Mouse (Mus musculus): Measurements from ENCODE around the gene Crtap. TPM values are rescaled to one million over a fixed set of nuclear protein-coding genes. Genes with fewer than 3 reads are reported as not detected.

Crtap gene
- polyA plus RNA-seq, 1 experiment = 35.2 TPM

DNA sequence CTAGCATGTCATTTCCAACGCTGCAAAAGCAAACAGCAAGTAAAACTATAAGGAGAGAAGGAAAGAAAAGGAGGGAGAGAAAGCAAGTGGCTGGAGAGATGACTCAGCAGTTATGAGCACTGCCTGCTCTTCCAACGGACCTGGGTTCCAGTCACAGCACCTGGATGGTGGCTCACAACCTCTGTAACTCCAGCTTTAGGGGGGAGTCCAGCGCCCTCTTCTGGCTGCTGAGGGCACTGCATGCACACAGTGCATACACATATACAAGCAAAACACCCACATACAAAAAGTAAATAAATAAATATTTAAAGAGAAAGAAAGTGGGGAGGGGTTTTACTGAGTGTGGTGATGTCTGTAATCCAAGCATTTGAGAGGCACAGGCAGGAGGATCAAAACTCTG lies 30.6 kb upstream of the Crtap start:
- H3K4me3 ChIP-seq (ENCODE audit: control insufficient read depth, low read depth, low read length) = no peak overlapping the region
- H3K36me3 ChIP-seq (ENCODE audit: control insufficient read depth, insufficient read depth, low read length) = no peaks in the 10 kb centered on the region
- H3K4me1 ChIP-seq (ENCODE audit: control insufficient read depth, insufficient read depth, low read length) = no peaks in the 10 kb centered on the region
- no peaks in the 10 kb centered on the region for H3K27me3 ChIP-seq (ENCODE audit: control insufficient read depth, insufficient read depth, low read length)
- H3K27ac ChIP-seq (ENCODE audit: control insufficient read depth, insufficient read depth, low read depth, low read length) = no peak overlapping the region
- TF ChIP-seq CTCF (IDR thresholded peaks at IDR 0.05; ENCODE audit: control insufficient read depth, insufficient read depth, insufficient replicate concordance, low read depth, low read length) (peak; percentile 82; the same call in 1 of the 2 replicates), POLR2A (IDR thresholded peaks at IDR 0.05; ENCODE audit: control insufficient read depth, low read depth, low read length) (no peak)

GRCm38 (mm10) chr9:114420443-114420842 lies 30.0 kb upstream of the Crtap start:
- no peaks in the 10 kb centered on the region for H3K36me3 ChIP-seq (ENCODE audit: control insufficient read depth, insufficient read depth, low read length)
- H3K27me3 ChIP-seq (ENCODE audit: control insufficient read depth, insufficient read depth, low read length) = no peaks in the 10 kb centered on the region
- H3K4me1 ChIP-seq (ENCODE audit: control insufficient read depth, insufficient read depth, low read length) = peaks cover 4% of the 10 kb centered on the region
- TF ChIP-seq CTCF (IDR thresholded peaks at IDR 0.05; ENCODE audit: control insufficient read depth, insufficient read depth, insufficient replicate concordance, low read depth, low read length) = no peak
- TF ChIP-seq POLR2A (IDR thresholded peaks at IDR 0.05; ENCODE audit: control insufficient read depth, low read depth, low read length) = no peak
- H3K27ac ChIP-seq (ENCODE audit: control insufficient read depth, insufficient read depth, low read depth, low read length) = no peak overlapping the region
- H3K4me3 ChIP-seq (ENCODE audit: control insufficient read depth, low read depth, low read length) = no peak overlapping the region

- H3K36me3 ChIP-seq (ENCODE audit: control insufficient read depth, insufficient read depth, low read length) = no peaks in the 10 kb centered on the region
- H3K4me3 ChIP-seq (ENCODE audit: control insufficient read depth, low read depth, low read length) = no peak overlapping the region
- TF ChIP-seq POLR2A (IDR thresholded peaks at IDR 0.05; ENCODE audit: control insufficient read depth, low read depth, low read length) (no peak), CTCF (IDR thresholded peaks at IDR 0.05; ENCODE audit: control insufficient read depth, insufficient read depth, insufficient replicate concordance, low read depth, low read length) (peak; percentile 31; the same call in 1 of the 2 replicates)
- H3K27me3 ChIP-seq (ENCODE audit: control insufficient read depth, insufficient read depth, low read length) = no peaks in the 10 kb centered on the region
- H3K4me1 ChIP-seq (ENCODE audit: control insufficient read depth, insufficient read depth, low read length) = peaks cover 4% of the 10 kb centered on the region
- H3K27ac ChIP-seq (ENCODE audit: control insufficient read depth, insufficient read depth, low read depth, low read length) = no peak overlapping the region
These were observed 27.7 kb upstream of the Crtap start for GRCm38 (mm10) chr9:114418187-114418586.

DNA sequence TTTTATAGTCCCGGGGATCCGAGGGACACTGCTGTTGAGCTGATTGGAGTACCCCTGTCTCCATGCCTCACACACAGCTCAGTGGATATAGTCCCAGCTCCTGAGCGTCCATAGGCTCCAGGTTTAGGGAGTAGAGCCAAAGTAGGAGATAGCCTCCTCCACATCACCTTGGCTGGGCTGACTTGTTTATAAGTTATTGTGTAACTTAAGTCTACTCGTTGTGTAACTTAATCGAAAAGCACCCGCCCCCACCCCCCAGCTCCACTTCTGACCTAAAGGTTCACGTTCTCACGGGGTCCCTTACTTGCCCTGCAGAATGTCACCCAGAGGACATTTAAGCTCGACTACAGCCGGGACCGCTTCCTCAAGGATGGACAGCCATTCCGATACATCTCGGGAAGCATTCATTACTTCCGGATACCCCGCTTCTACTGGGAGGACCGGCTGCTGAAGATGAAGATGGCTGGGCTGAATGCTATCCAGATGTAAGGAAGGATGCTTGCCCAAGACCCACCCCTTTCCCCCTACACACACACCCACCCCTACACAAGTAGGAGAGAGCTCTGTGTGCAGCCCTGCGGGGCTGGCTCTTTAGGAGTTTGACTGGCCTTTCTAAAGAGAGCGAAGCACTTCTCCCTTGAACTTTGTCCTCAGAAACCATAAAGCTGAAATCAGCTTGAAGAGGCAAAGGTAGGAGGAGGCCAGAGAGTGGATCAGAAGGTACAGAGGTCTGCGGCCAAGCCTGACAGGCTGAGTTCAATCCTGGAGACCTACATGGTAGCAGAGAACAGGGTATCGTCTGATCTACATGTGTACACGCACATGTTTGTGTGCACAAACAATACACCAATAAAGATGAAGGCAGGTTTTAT lies 26.4 kb upstream of the Crtap start:
- Histone ChIP-seq H3K27me3 (ENCODE audit: control insufficient read depth, insufficient read depth, low read length) (no peaks in the 10 kb centered on the region), H3K36me3 (ENCODE audit: control insufficient read depth, insufficient read depth, low read length) (no peaks in the 10 kb centered on the region), H3K27ac (ENCODE audit: control insufficient read depth, insufficient read depth, low read depth, low read length) (no peak overlapping the region), H3K4me3 (ENCODE audit: control insufficient read depth, low read depth, low read length) (no peak overlapping the region), H3K4me1 (ENCODE audit: control insufficient read depth, insufficient read depth, low read length) (peaks cover 4% of the 10 kb centered on the region)
- TF ChIP-seq CTCF (IDR thresholded peaks at IDR 0.05; ENCODE audit: control insufficient read depth, insufficient read depth, insufficient replicate concordance, low read depth, low read length) (no peak), POLR2A (IDR thresholded peaks at IDR 0.05; ENCODE audit: control insufficient read depth, low read depth, low read length) (no peak)

DNA sequence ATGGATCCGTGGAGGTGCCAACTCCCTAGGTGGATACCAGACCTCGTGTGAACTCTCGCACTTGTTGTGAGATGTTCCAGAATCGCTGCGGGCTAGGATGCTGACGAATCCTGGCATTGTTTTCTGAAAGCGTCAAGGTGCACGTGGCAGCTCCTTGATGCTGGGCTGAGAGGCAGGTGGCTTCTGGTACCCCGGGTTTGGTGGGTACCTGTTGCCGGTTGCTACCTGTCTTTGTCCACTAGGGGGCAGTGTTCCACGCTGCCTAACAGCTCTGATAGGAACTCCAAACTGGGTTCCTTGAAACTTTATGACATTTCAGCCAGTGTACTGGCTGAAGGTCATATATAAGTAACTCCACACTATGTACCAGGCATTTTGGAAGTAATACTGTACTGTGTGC lies 25.2 kb upstream of the Crtap start:
- no peaks in the 10 kb centered on the region for H3K27me3 ChIP-seq (ENCODE audit: control insufficient read depth, insufficient read depth, low read length)
- no peaks in the 10 kb centered on the region for H3K36me3 ChIP-seq (ENCODE audit: control insufficient read depth, insufficient read depth, low read length)
- TF ChIP-seq POLR2A (IDR thresholded peaks at IDR 0.05; ENCODE audit: control insufficient read depth, low read depth, low read length) = no peak
- peak; percentile 90 for TF ChIP-seq CTCF (IDR thresholded peaks at IDR 0.05; ENCODE audit: control insufficient read depth, insufficient read depth, insufficient replicate concordance, low read depth, low read length)
- H3K27ac ChIP-seq (ENCODE audit: control insufficient read depth, insufficient read depth, low read depth, low read length) = no peak overlapping the region
- peaks cover 4% of the 10 kb centered on the region for H3K4me1 ChIP-seq (ENCODE audit: control insufficient read depth, insufficient read depth, low read length)
- no peak overlapping the region for H3K4me3 ChIP-seq (ENCODE audit: control insufficient read depth, low read depth, low read length)

- no peak overlapping the region for H3K27ac ChIP-seq (ENCODE audit: control insufficient read depth, insufficient read depth, low read depth, low read length)
- H3K4me1 ChIP-seq (ENCODE audit: control insufficient read depth, insufficient read depth, low read length) = peaks cover 4% of the 10 kb centered on the region
- H3K36me3 ChIP-seq (ENCODE audit: control insufficient read depth, insufficient read depth, low read length) = no peaks in the 10 kb centered on the region
- H3K4me3 ChIP-seq (ENCODE audit: control insufficient read depth, low read depth, low read length) = no peak overlapping the region
- no peak for TF ChIP-seq CTCF (IDR thresholded peaks at IDR 0.05; ENCODE audit: control insufficient read depth, insufficient read depth, insufficient replicate concordance, low read depth, low read length)
- TF ChIP-seq POLR2A (IDR thresholded peaks at IDR 0.05; ENCODE audit: control insufficient read depth, low read depth, low read length) = no peak
- no peaks in the 10 kb centered on the region for H3K27me3 ChIP-seq (ENCODE audit: control insufficient read depth, insufficient read depth, low read length)
These were observed 23.4 kb upstream of the Crtap start for GRCm38 (mm10) chr9:114413866-114414265.

GRCm38 (mm10) chr9:114412406-114412805 lies 21.9 kb upstream of the Crtap start:
- TF ChIP-seq CTCF (IDR thresholded peaks at IDR 0.05; ENCODE audit: control insufficient read depth, insufficient read depth, insufficient replicate concordance, low read depth, low read length) (no peak), POLR2A (IDR thresholded peaks at IDR 0.05; ENCODE audit: control insufficient read depth, low read depth, low read length) (no peak)
- Histone ChIP-seq H3K4me1 (ENCODE audit: control insufficient read depth, insufficient read depth, low read length) (peaks cover 4% of the 10 kb centered on the region), H3K27ac (ENCODE audit: control insufficient read depth, insufficient read depth, low read depth, low read length) (no peak overlapping the region), H3K36me3 (ENCODE audit: control insufficient read depth, insufficient read depth, low read length) (no peaks in the 10 kb centered on the region), H3K27me3 (ENCODE audit: control insufficient read depth, insufficient read depth, low read length) (no peaks in the 10 kb centered on the region), H3K4me3 (ENCODE audit: control insufficient read depth, low read depth, low read length) (no peak overlapping the region)
